Mouse (Mus musculus) liver, embryonic 16.5 days (tissue): Measurements from ENCODE around the gene Zfp653. TPM values are rescaled to one million over a fixed set of nuclear protein-coding genes. Genes with fewer than 3 reads are reported as not detected.

Source experiments
- ATAC-seq: fragments of 200-750 bp; cut with Nextera tagmentation; 2 replicates; pipeline ENCODE4 v1.8.0; 2017; ENCODE audit warnings: low read depth, mild to moderate bottlenecking, moderate number of reproducible peaks, moderate library complexity
- H3K27ac ChIP-seq: fragments of 300-500 bp; sonication (generic); 2 replicates; pipeline ENCODE4 v1.5.1; 2014; ENCODE audit warnings: mild to moderate bottlenecking, low read length
- H3K27me3 ChIP-seq: fragments of 300-500 bp; sonication (generic); 2 replicates; pipeline ENCODE4 v1.6.1; 2014; ENCODE audit warnings: low read depth, low read length, mixed read lengths; ENCODE audit not compliant: control insufficient read depth, insufficient read depth
- H3K36me3 ChIP-seq: fragments of 300-500 bp; sonication (generic); 2 replicates; pipeline ENCODE4 v1.6.1; 2014; ENCODE audit warnings: mild to moderate bottlenecking; ENCODE audit not compliant: control insufficient read depth, insufficient read depth
- H3K4me1 ChIP-seq: fragments of 300-500 bp; sonication (generic); 2 replicates; pipeline ENCODE4 v1.6.1; 2014; ENCODE audit warnings: low read depth, low read length, mixed read lengths; ENCODE audit not compliant: control insufficient read depth
- H3K4me2 ChIP-seq: fragments of 300-500 bp; sonication (generic); 2 replicates; pipeline ENCODE4 v1.6.1; 2014; ENCODE audit warnings: low read depth, low read length, mixed read lengths
- H3K4me3 ChIP-seq: fragments of 300-500 bp; sonication (generic); 2 replicates; pipeline ENCODE4 v1.5.1; 2014; ENCODE audit warnings: low read depth, mild to moderate bottlenecking, low read length
- H3K9ac ChIP-seq: fragments of 300-500 bp; sonication (generic); 2 replicates; pipeline ENCODE4 v1.6.1; 2014; ENCODE audit warnings: low read depth, low read length
- H3K9me3 ChIP-seq: fragments of 300-500 bp; sonication (generic); replicated peaks from 2 replicates; pipeline ENCODE4 v1.6.1; 2016; ENCODE audit warnings: low read length; ENCODE audit not compliant: control insufficient read depth
- WGBS: fragments of 180-500 bp; shearing (Covaris S2); extraction: QIAGEN DNeasy Blood & Tissue Kit; methylation state at CpG from one replicate; pipeline ENCODE4 v1.1.7; 2014; ENCODE audit not compliant: insufficient replicate concordance; 5-methylcytosine and 5-hydroxymethylcytosine counted together
- microRNA-seq: library from miRNA; unstranded; fragments of <30 nt; microRNA quantifications from one replicate; pipeline ENCODE4, GENCODE M21; 2016
- polyA plus RNA-seq: library from polyadenylated mRNA; unstranded; fragments of >200 nt; fragmentation: Nextera tagmentation; extraction: Ambion mirVana; gene quantifications from 2 replicates; pipeline ENCODE4 v1.2.1, GENCODE M21; 2015

The Zfp653 gene
- polyA plus RNA-seq, 1 experiment from 2014 or later = 6.2 TPM

DNA sequence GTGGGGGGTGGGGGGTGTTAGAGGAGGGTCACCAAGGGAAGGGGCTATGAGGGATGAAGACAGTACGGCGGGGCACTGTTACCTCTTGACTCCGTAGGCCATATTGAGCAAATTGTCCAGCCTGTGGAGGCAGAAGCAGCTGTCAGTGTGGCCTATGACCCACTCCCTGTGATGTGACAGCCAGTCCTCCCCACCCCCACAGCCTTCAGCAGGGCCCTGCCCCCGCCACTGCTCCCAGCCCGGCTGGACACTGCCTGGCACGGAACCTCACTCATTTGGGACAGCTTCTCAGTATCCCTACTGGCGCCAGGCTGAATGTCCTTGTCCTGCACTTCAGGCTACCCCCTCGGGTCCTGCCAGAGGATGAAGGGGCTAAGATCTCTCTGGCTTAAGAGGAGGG lies 46.6 kb downstream of the Zfp653 start:
- H3K4me2 ChIP-seq = no peak overlapping the region
- ATAC-seq = peak; percentile 41; the same call in 1 of the 2 replicates
- no peaks in the 10 kb centered on the region for H3K36me3 ChIP-seq
- no peak overlapping the region for H3K4me3 ChIP-seq
- H3K4me1 ChIP-seq = no peaks in the 10 kb centered on the region
- WGBS = 53% methylated on average over 8 of the region's 8 CpGs
- no peak overlapping the region for H3K9ac ChIP-seq
- H3K9me3 ChIP-seq = no peaks in the 10 kb centered on the region
- H3K27ac ChIP-seq = no peak overlapping the region
- no peaks in the 10 kb centered on the region for H3K27me3 ChIP-seq

DNA sequence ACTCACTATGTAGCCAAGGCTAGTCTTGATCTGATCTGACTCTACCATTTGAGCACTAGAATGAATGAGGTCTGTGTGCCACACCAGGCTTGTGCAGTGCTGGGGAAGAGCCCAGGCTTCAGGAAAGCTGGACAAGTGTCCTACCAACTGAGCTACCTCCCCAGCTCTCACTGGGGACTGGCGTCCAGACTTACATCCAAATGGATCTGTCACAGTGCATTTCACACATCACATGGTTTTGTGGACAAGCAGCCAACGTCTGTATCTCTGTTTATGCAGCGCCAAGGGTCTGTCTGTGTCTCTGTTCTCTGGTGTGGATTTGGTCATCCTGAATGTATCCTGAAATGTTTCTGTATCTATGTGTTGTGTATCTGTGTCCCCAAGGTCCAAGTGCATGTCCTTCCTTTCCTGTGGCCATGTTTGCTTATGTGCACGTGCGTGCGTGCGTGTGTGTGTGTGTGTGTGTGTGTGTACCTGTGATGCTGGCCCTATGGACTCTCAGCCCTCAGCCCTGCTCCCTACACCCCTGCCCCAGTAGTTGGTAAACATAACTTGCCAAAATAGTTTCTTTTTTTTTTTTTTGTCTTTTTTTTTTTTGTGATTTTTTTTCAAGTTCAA lies 53.9 kb downstream of the Zfp653 start:
- no peak overlapping the region for H3K4me3 ChIP-seq

DNA sequence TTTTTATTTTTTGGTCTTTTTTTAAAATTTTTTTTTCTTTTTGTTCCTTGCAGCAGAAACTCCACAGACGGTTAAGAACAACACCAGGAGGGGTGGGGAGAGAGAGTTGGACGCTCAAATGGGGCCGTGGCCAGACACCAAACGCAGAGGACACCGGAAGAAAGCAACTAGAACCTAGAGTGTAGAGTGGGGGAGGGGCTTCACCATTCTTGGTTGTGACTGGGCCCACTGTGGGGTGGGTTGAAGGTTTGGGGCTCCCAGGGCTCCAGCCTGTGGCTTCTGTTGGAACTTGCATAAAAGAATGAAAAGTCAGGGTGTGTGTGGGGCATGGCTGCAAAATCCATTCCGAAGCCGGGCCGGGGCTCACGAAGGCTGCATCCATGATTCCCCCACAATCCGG lies 54.9 kb downstream of the Zfp653 start:
- ATAC-seq = no peak
- WGBS = 58% methylated on average over 10 of the region's 10 CpGs
- Histone ChIP-seq H3K36me3 (peaks cover 24% of the 10 kb centered on the region), H3K4me2 (no peak overlapping the region), H3K27me3 (no peaks in the 10 kb centered on the region), H3K9me3 (no peaks in the 10 kb centered on the region), H3K9ac (no peak overlapping the region), H3K4me1 (no peaks in the 10 kb centered on the region), H3K4me3 (no peak overlapping the region), H3K27ac (no peak overlapping the region)

More for the DNA sequence above, 53.9 kb downstream of the Zfp653 start:
- Histone ChIP-seq H3K4me2 (no peak overlapping the region), H3K4me1 (no peaks in the 10 kb centered on the region), H3K9ac (no peak overlapping the region), H3K36me3 (peaks cover 16% of the 10 kb centered on the region), H3K27ac (no peak overlapping the region), H3K9me3 (no peaks in the 10 kb centered on the region), H3K27me3 (no peaks in the 10 kb centered on the region)
- ATAC-seq = peak; percentile 76
- WGBS = 57% methylated on average over 7 of the region's 7 CpGs

DNA sequence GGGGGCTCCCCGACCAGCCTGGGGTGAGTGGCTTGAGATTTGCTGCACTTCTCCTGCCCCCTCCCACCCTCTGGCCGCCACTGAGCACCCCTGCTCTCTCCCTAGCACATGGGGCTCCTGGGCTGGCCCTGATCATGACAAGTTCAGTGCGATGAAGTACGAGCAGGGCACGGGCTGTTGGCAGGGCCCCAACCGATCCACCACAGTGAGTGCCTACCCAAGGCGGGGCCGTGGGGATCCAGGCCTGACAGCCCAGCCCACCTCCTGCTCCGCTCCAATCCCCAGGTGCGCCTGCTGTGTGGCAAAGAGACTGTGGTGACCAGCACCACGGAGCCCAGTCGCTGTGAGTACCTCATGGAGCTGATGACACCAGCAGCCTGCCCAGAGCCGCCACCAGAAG lies 58.4 kb downstream of the Zfp653 start:
- Histone ChIP-seq H3K27ac (no peak overlapping the region), H3K4me2 (no peak overlapping the region), H3K36me3 (peaks cover 34% of the 10 kb centered on the region), H3K9me3 (no peaks in the 10 kb centered on the region), H3K4me1 (no peaks in the 10 kb centered on the region), H3K9ac (no peak overlapping the region), H3K27me3 (no peaks in the 10 kb centered on the region), H3K4me3 (no peak overlapping the region)
- WGBS = 85% methylated on average over 13 of the region's 13 CpGs
- no peak for ATAC-seq

DNA sequence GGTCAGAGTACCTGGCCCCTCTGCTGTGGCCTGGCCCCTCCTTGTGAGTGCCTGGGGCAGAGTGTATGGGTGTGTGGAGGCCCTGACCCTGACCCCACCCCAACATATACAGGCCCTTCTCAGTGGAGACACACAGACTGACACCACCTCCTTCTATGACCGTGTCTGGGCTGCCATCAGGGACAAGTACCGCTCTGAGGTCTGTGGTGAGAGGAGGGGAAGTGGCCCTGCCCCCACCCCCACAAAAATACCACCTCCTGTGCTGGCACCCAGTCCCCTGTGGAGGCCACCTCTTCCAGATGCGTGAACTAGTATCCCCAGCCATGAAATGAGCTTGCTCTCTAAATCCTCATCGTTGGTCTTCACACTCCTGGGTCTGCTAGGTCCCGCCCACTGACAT lies 60.1 kb downstream of the Zfp653 start:
- H3K27ac ChIP-seq = no peak overlapping the region
- H3K27me3 ChIP-seq = no peaks in the 10 kb centered on the region
- H3K4me2 ChIP-seq = no peak overlapping the region
- H3K4me1 ChIP-seq = no peaks in the 10 kb centered on the region
- no peak overlapping the region for H3K9ac ChIP-seq
- H3K9me3 ChIP-seq = no peaks in the 10 kb centered on the region
- WGBS = 48% methylated on average over 5 of the region's 5 CpGs
- 0 out of 2 replicates have a peak, but pooled peaks have one; percentile 27 for ATAC-seq
- H3K4me3 ChIP-seq = no peak overlapping the region
- peaks cover 42% of the 10 kb centered on the region for H3K36me3 ChIP-seq

Small RNA genes lying within 50 kb of the gene (microRNA-seq; reads per million reads assigned to microRNA genes)
- not detected for gene Mir7084

Other genes starting within 250 kb of the Zfp653 start
- 51.1 and 55.7 TPM in 2 replicates for gene Angptl8, start 235.9 kb downstream of the Zfp653 start, polyA plus RNA-seq
- 5.0 and 5.3 TPM in 2 replicates for gene Dock6, start 218.7 kb downstream of the Zfp653 start, polyA plus RNA-seq
- 12.9 and 13.9 TPM in 2 replicates for gene Rab3d, start 153.2 kb downstream of the Zfp653 start, polyA plus RNA-seq
- 1.3 and 1.6 TPM in 2 replicates for gene Ccdc159, start 143.9 kb downstream of the Zfp653 start, polyA plus RNA-seq
- 172 and 194 TPM in 2 replicates for gene Tmem205, start 143.8 kb downstream of the Zfp653 start, polyA plus RNA-seq
- gene Plppr2, start 134.3 kb downstream of the Zfp653 start, polyA plus RNA-seq = 0.96 and 1.4 TPM in 2 replicates
- 2.1 and 2.3 TPM in 2 replicates for gene Swsap1, start 115.6 kb downstream of the Zfp653 start, polyA plus RNA-seq
- gene Epor, start 107.9 kb downstream of the Zfp653 start, polyA plus RNA-seq = 115 and 116 TPM in 2 replicates
- gene Rgl3, start 81.9 kb downstream of the Zfp653 start, polyA plus RNA-seq = 0.14 and 0.32 TPM in 2 replicates
- 0.05 TPM in 1 of 2 replicates, not detected in the other for gene Ccdc151, start 68.7 kb downstream of the Zfp653 start, polyA plus RNA-seq
- 51.2 and 52.5 TPM in 2 replicates for gene Prkcsh, start 68.6 kb downstream of the Zfp653 start, polyA plus RNA-seq
- 0.04 TPM in 1 of 2 replicates, not detected in the other for gene Elavl3, start 19.4 kb downstream of the Zfp653 start, polyA plus RNA-seq
- not detected in 2 replicates for gene Gm49318, start 117 bp downstream of the Zfp653 start, polyA plus RNA-seq
- 21.1 and 22.2 TPM in 2 replicates for gene Ecsit, start 14.1 kb upstream of the Zfp653 start, polyA plus RNA-seq
- 0.22 and 1.8 TPM in 2 replicates for gene Cnn1, start 27.8 kb upstream of the Zfp653 start, polyA plus RNA-seq
- 77.8 and 78.7 TPM in 2 replicates for gene Elof1, start 45.8 kb upstream of the Zfp653 start, polyA plus RNA-seq
- 228 and 240 TPM in 2 replicates for gene Acp5, start 64.3 kb upstream of the Zfp653 start, polyA plus RNA-seq
- 28.9 and 34.6 TPM in 2 replicates for gene Pigyl, start 85.5 kb upstream of the Zfp653 start, polyA plus RNA-seq
- 0.09 TPM in 1 of 2 replicates, not detected in the other for gene Zfp872, start 116.7 kb upstream of the Zfp653 start, polyA plus RNA-seq
- 6.7 and 7.4 TPM in 2 replicates for gene Zfp809, start 154.3 kb upstream of the Zfp653 start, polyA plus RNA-seq
- 1.0 and 1.3 TPM in 2 replicates for gene Zfp599, start 188.5 kb upstream of the Zfp653 start, polyA plus RNA-seq
- 2.7 and 2.8 TPM in 2 replicates for gene Zfp810, start 236.3 kb upstream of the Zfp653 start, polyA plus RNA-seq